Comparison of ENCODE assay signal across 24 mouse cellular contexts in the genomic region with DNA sequence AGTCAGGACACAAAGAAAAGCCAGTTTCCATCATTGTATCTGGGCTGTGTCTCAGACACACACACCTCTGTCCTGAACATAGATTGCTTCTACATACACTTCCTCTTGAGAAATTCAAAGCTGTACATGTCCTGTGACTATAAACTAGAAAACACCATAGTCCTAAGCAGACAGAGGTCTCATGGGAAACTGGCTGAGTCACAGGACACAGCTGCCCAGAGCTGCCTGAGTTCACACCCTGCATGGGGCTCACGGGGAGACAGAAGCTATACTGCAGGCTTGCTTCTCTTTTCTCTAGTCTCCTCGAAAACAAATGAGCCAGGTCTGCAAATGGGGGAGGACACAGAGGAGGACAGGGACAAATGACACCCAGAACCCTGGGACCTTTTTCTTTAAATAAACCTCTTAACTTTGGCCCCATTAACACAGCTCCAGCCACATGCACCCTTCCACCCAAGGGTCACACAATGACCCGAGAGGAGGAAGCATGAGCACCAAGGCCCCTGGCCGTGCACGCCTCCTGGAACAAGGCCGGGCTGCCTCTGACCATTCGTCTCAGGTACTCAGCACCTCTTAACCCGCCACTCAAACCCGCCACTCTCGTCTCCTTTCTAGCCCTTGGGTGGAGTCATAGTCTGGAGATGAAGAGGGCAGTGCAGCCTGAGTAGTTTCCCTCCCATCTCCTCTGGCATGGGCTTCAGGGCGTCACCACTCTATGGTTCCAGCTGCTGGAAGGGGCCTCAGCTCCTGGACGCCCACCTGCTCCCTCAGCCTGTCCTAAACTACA. TPM values are rescaled to one million over a fixed set of nuclear protein-coding genes. Genes with fewer than 3 reads are reported as not detected.
DNase-seq lines count a peak whose midpoint lies in the region; ATAC-seq lines count a peak whose summit lies in the region.
"Had no signal": no experiment of that assay in that cellular context is flagged by ENCODE, and none has a peak within 500 bp of the region (broad histone marks: within the 10 kb centered on the region; RNA-seq: fewer than 3 reads in every experiment).

No protein-coding gene starts in this region.

- H3K27me3 ChIP-seq in heart, embryonic 10.5 days (ENCODE audit: insufficient read depth, poor library complexity, severe bottlenecking), result no peaks in the 10 kb centered on the region
- no peaks in the 10 kb centered on the region for H3K27me3 ChIP-seq in hindbrain, embryonic 14.5 days (ENCODE audit: control insufficient read depth, insufficient read depth, low read length)
- H3K27me3 ChIP-seq: hindbrain, embryonic 12.5 days; intestine, embryonic 15.5 days; limb, embryonic 15.5 days; midbrain, embryonic 12.5 days had no signal

- H3K27ac ChIP-seq in heart, embryonic 10.5 days, result 0 out of 2 replicates have a peak overlapping the region, but pooled peaks have one; percentile 24
- no peak overlapping the region for H3K27ac ChIP-seq in hindbrain, embryonic 14.5 days
- H3K27ac ChIP-seq: hindbrain, embryonic 12.5 days; intestine, embryonic 15.5 days; limb, embryonic 15.5 days; midbrain, embryonic 12.5 days had no signal

- ATAC-seq in hindbrain, embryonic 14.5 days (ENCODE audit: low FRiP score), result no peak
- ATAC-seq: forebrain, postnatal 0 days; intestine, embryonic 15.5 days had no signal

- no peak for DNase-seq in heart, embryonic 10.5 days (ENCODE audit: low spot score)
- no peak for DNase-seq in heart, postnatal 14 days
- peak; percentile 25 for DNase-seq in kidney, postnatal 14 days
- DNase-seq in kidney, postnatal 10 days, result no peak
- DNase-seq in lung, postnatal 10 days, result peak; percentile 61
- DNase-seq in cerebellum, postnatal 4 days (ENCODE audit: low spot score in 2 of 2), result no peak
- no peak for DNase-seq in hindbrain, embryonic 14.5 days (ENCODE audit: low spot score)
- no peak for DNase-seq in layer of hippocampus, adult 11-12 months (ENCODE audit: low spot score)
- DNase-seq: adrenal gland, adult 8-10 months; B cell, adult 2 months; cerebellum, adult 8-10 months; embryo, embryonic 11 days; forebrain, postnatal 0 days; gastrocnemius, adult 2 months; lung, embryonic 14.5 days; spleen, adult 18-20 months had no signal

- H3K9ac ChIP-seq in hindbrain, embryonic 14.5 days, result no peak overlapping the region
- H3K9ac ChIP-seq: forebrain, postnatal 0 days; hindbrain, embryonic 12.5 days; intestine, embryonic 15.5 days; limb, embryonic 15.5 days; lung, embryonic 14.5 days; midbrain, embryonic 12.5 days had no signal

- 68% methylated on average over 12 of the region's 12 CpGs for WGBS in heart, embryonic 10.5 days
- WGBS in hindbrain, embryonic 14.5 days, result 89% methylated on average over 12 of the region's 12 CpGs

- no peak overlapping the region for H3K4me3 ChIP-seq in heart, embryonic 10.5 days
- no peak overlapping the region for H3K4me3 ChIP-seq in hindbrain, embryonic 14.5 days (replicated peaks; ENCODE audit: low read length)
- H3K4me3 ChIP-seq: gastrocnemius, adult 2 months; hindbrain, embryonic 12.5 days; intestine, embryonic 15.5 days; limb, embryonic 15.5 days; midbrain, embryonic 12.5 days had no signal

- H3K4me1 ChIP-seq in heart, embryonic 10.5 days, result peaks cover 14% of the 10 kb centered on the region
- H3K4me1 ChIP-seq in hindbrain, embryonic 14.5 days (replicated peaks; ENCODE audit: control insufficient read depth, insufficient read depth, low read length), result no peaks in the 10 kb centered on the region
- H3K4me1 ChIP-seq: hindbrain, embryonic 12.5 days; intestine, embryonic 15.5 days; limb, embryonic 15.5 days; midbrain, embryonic 12.5 days had no signal

- no peaks in the 10 kb centered on the region for H3K9me3 ChIP-seq in heart, embryonic 10.5 days
- H3K9me3 ChIP-seq in hindbrain, embryonic 14.5 days (ENCODE audit: control insufficient read depth, low read length), result no peaks in the 10 kb centered on the region
- H3K9me3 ChIP-seq: hindbrain, embryonic 12.5 days; intestine, embryonic 15.5 days; limb, embryonic 15.5 days; midbrain, embryonic 12.5 days had no signal

- intact Hi-C loops in heart, postnatal 14 days (cut with DNase I), result loop anchor here (5.0 kb wide), 1 partner anchor 292 kb away; no protein-coding TSS in a partner anchor

- H3K36me3 ChIP-seq in heart, embryonic 10.5 days, result peaks cover 57% of the 10 kb centered on the region
- peaks cover 28% of the 10 kb centered on the region for H3K36me3 ChIP-seq in hindbrain, embryonic 14.5 days (replicated peaks; ENCODE audit: control insufficient read depth, insufficient read depth)

- no peak overlapping the region for H3K4me2 ChIP-seq in hindbrain, embryonic 14.5 days (replicated peaks)
- H3K4me2 ChIP-seq: hindbrain, embryonic 12.5 days; intestine, embryonic 15.5 days; limb, embryonic 15.5 days; lung, embryonic 14.5 days; midbrain, embryonic 12.5 days had no signal

RNA-seq across cellular contexts. Expression of a gene that starts 12.9 kb away (rescaled TPM):
- not detected in 2 replicates for polyA plus RNA-seq in heart, embryonic 10.5 days (2016; fragmentation: Nextera tagmentation; extraction: Ambion mirVana)
- total RNA-seq in heart, postnatal 14 days (2021), result not detected
- polyA plus RNA-seq in hindbrain, embryonic 14.5 days (2014; fragmentation: Nextera tagmentation; extraction: Ambion mirVana), result not detected in 2 replicates
- total RNA-seq: adrenal gland, adult 8-10 months; forebrain, postnatal 0 days; gastrocnemius, adult 2 months; layer of hippocampus, postnatal 10 days; left cerebral cortex, postnatal 14 days had no signal
- polyA plus RNA-seq: forebrain, postnatal 0 days; heart, embryonic 14.5 days; hindbrain, embryonic 12.5 days; intestine, embryonic 15.5 days; limb, embryonic 15.5 days; lung, embryonic 14.5 days; midbrain, embryonic 12.5 days; stomach, embryonic 16.5 days had no signal

RNA-seq across cellular contexts. Expression of a gene that starts 20.7 kb away (rescaled TPM):
- polyA plus RNA-seq in heart, embryonic 10.5 days (2016; fragmentation: Nextera tagmentation; extraction: Ambion mirVana), result 2.2 and 3.9 TPM in 2 replicates
- total RNA-seq in heart, postnatal 14 days (2021), result 10 to 100 TPM; 22.8 to 23.8 TPM
- 9.5 and 9.7 TPM in 2 replicates for polyA plus RNA-seq in hindbrain, embryonic 14.5 days (2014; fragmentation: Nextera tagmentation; extraction: Ambion mirVana)

RNA-seq across cellular contexts. Expression of a gene that starts 35.3 kb away (rescaled TPM):
- 20.3 and 26.6 TPM in 2 replicates for polyA plus RNA-seq in heart, embryonic 10.5 days (2016; fragmentation: Nextera tagmentation; extraction: Ambion mirVana)
- 10 to 100 TPM; 21.9 to 22.4 TPM for total RNA-seq in heart, postnatal 14 days (2021)
- polyA plus RNA-seq in hindbrain, embryonic 14.5 days (2014; fragmentation: Nextera tagmentation; extraction: Ambion mirVana), result 12.2 and 12.4 TPM in 2 replicates

Comparison
In these comparisons a context has a peak if more than half of its experiments do, and no peak if none do; other contexts are left out.
1. DNase-seq: peak in kidney, postnatal 14 days (single experiment) and lung, postnatal 10 days (single experiment); none in heart, embryonic 10.5 days (single experiment), heart, postnatal 14 days (0 of 2), kidney, postnatal 10 days (single experiment), cerebellum, postnatal 4 days (0 of 2), hindbrain, embryonic 14.5 days (single experiment) and layer of hippocampus, adult 11-12 months (single experiment).